Mouse (Mus musculus): ENCODE data around the gene Scn8a. TPM values are rescaled to one million over a fixed set of nuclear protein-coding genes. Genes with fewer than 3 reads are reported as not detected.
"Not testable (repeated sequence)": the region's sequence is repeated elsewhere in the genome, so short reads cannot be mapped to it uniquely, and the experiment has no call there.

The Scn8a gene
- 0.45 TPM in 2 replicates for polyA plus RNA-seq (2012; rRNA removed)

DNA sequence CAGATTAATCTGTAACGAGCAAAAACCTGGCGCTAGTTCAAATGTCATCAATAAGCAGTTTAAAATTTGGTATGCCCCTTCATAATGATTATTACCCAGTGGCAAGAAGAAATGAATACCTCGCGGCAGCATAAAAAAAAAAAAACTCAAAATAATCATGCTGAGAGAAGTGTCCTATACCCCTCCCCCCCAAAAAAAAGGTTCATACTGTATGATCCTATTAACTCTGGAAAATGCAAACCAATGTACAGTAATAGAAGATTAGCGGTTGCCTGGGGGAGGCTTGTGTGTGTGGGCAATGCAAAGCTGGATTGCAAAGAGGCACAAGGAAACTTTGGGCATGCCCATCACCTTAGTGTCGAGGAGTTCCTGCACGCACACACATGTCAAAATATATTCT, at the start of gene Scn8a:
Scn8a (plus strand) TSS at position 301 of the 400 bp plus-strand sequence.
- Histone ChIP-seq H3K4me3 (ENCODE audit: insufficient read depth, low read depth, low read length) (peak within 1 kb of the TSS; percentile 28; the same call in 1 of the 2 replicates), H3K27me3 (replicated peaks; ENCODE audit: control insufficient read depth, insufficient read depth, low read length) (peaks cover 5% of the 10 kb centered on the region), H3K27ac (ENCODE audit: insufficient read depth, low read depth, low read length) (no peak within 1 kb of the TSS), H3K4me1 (ENCODE audit: control insufficient read depth, insufficient read depth, low read length) (peaks cover 4% of the 10 kb centered on the region), H3K36me3 (ENCODE audit: control insufficient read depth, insufficient read depth, low read length) (no peaks in the 10 kb centered on the region)
- DNase-seq, result no peak
- 68% methylated on average over 7 of the region's 7 CpGs for WGBS
- TF ChIP-seq CTCF (conservative IDR thresholded peaks at IDR 0.05; ENCODE audit: insufficient read depth, insufficient read length, low read depth, low read length) (no peak), POLR2A (IDR thresholded peaks at IDR 0.05; ENCODE audit: low read depth, low read length) (no peak)

DNA sequence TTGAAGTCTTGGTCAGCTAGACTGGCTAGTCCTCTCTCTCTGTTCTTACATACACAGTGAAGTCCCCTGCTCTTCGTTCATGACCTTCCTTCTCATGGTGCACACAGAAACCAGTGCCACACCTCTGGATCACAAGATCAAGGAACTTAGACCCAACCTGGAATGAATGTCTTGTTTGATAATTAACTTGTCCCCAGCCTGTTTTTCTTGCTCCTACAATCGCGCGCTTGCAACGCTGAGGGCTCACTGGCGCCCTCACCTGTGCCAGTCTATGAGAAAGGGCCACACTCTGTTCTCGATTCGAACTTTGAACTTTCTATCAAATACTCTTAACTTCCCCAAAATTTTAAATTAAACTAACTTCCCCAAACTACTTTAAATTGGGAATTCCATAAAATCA, 47.8 kb upstream of the Scn8a start:
- TF ChIP-seq POLR2A (IDR thresholded peaks at IDR 0.05; ENCODE audit: low read depth, low read length), result no peak
- TF ChIP-seq CTCF (conservative IDR thresholded peaks at IDR 0.05; ENCODE audit: insufficient read depth, insufficient read length, low read depth, low read length), result peak; percentile 53
- Histone ChIP-seq H3K27ac (ENCODE audit: insufficient read depth, low read depth, low read length) (no peak overlapping the region), H3K4me1 (ENCODE audit: control insufficient read depth, insufficient read depth, low read length) (peaks cover 3% of the 10 kb centered on the region; the same call in 1 of the 2 replicates), H3K27me3 (replicated peaks; ENCODE audit: control insufficient read depth, insufficient read depth, low read length) (no peaks in the 10 kb centered on the region), H3K36me3 (ENCODE audit: control insufficient read depth, insufficient read depth, low read length) (no peaks in the 10 kb centered on the region), H3K4me3 (ENCODE audit: insufficient read depth, low read depth, low read length) (no peak overlapping the region)
- WGBS, result 22% methylated on average over 8 of the region's 8 CpGs
- DNase-seq, result peak; percentile 85

DNA sequence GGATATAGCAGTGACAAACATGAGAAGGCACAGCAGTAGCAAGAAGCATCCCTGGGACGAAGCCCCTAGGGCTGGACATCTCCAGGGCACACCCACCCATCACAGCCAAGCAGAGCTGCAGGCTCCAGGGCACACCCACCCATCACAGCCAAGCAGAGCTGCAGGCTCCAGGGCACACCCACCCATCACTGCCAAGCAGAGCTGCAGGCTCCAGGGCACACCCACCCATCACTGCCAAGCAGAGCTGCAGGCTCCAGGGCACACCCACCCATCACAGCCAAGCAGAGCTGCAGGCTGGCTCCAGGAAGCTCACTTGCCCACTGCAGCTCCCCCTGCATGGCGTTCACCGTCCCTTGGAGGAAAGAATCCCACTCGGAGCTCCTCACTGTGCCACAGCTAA, 47.3 kb upstream of the Scn8a start:
- DNase-seq; H3K27me3 ChIP-seq (replicated peaks; ENCODE audit: control insufficient read depth, insufficient read depth, low read length); H3K27ac ChIP-seq (ENCODE audit: insufficient read depth, low read depth, low read length); H3K36me3 ChIP-seq (ENCODE audit: control insufficient read depth, insufficient read depth, low read length); H3K4me1 ChIP-seq (ENCODE audit: control insufficient read depth, insufficient read depth, low read length); H3K4me3 ChIP-seq (ENCODE audit: insufficient read depth, low read depth, low read length): not testable (repeated sequence)
- WGBS, result 66% methylated on average over 4 of the region's 4 CpGs

DNA sequence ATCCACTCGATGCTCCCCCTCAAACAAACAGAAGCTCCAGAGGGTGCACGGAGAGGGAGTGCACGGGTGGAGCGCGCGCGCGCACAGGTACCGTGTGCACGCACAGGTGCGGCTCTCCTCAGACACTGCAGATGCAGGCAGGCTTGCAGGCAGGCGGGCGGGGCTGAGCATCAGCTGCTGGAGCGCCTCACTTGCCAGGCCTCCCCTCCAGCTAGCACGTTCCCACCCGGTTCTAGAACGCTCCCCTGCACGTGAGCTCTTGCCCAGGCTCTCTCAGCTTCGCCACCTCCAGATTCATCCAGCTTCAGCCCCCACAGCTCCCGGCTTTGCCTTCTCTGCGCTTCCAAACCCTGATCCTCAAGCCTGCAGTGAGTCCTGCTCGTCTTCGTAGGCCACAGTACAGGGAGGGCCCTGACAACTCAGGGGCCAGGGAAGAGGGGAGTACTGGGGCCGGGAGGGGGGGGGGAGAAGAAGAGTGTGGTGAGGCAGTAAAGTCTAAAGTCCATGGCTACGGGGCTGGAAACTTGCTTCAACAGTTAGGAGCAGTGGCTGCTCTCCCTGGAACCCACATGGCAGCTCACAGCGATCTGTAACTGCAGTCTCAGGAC, 44.3 kb upstream of the Scn8a start:
- H3K27me3 ChIP-seq (replicated peaks; ENCODE audit: control insufficient read depth, insufficient read depth, low read length), result no peaks in the 10 kb centered on the region
- peaks cover 3% of the 10 kb centered on the region; the same call in 1 of the 2 replicates for H3K4me1 ChIP-seq (ENCODE audit: control insufficient read depth, insufficient read depth, low read length)

DNA sequence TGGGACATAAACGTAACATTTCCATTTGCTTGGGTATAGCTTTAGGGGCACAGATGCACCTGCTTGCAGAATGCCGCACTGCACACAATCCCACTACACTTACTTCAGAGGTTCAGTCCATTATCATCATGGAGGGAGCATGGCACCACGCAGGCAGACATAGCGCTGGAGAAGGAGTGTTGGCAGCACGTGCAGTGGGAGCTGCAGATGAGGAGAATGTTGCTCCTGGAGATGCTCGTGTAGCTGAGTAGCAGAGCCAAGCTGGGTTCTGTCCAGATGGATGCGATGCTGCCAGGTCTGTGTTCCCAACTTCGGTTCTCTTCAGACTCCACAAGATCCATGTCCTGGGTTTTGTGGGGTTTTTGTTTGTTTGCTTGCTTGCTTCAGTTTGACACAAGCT, 43.6 kb upstream of the Scn8a start:
- no peaks in the 10 kb centered on the region for H3K36me3 ChIP-seq (ENCODE audit: control insufficient read depth, insufficient read depth, low read length)
- TF ChIP-seq POLR2A (IDR thresholded peaks at IDR 0.05; ENCODE audit: low read depth, low read length) (no peak), CTCF (conservative IDR thresholded peaks at IDR 0.05; ENCODE audit: insufficient read depth, insufficient read length, low read depth, low read length) (no peak)
- H3K4me3 ChIP-seq (ENCODE audit: insufficient read depth, low read depth, low read length), result no peak overlapping the region
- no peak overlapping the region for H3K27ac ChIP-seq (ENCODE audit: insufficient read depth, low read depth, low read length)
- no peaks in the 10 kb centered on the region for H3K27me3 ChIP-seq (replicated peaks; ENCODE audit: control insufficient read depth, insufficient read depth, low read length)
- 91% methylated on average over 8 of the region's 8 CpGs for WGBS
- H3K4me1 ChIP-seq (ENCODE audit: control insufficient read depth, insufficient read depth, low read length), result peaks cover 3% of the 10 kb centered on the region; the same call in 1 of the 2 replicates
- no peak for DNase-seq

More for the DNA sequence above, 44.3 kb upstream of the Scn8a start:
- 11% methylated on average over 26 of the region's 26 CpGs for WGBS
- Histone ChIP-seq H3K4me3 (ENCODE audit: insufficient read depth, low read depth, low read length) (no peak overlapping the region), H3K27ac (ENCODE audit: insufficient read depth, low read depth, low read length) (no peak overlapping the region), H3K36me3 (ENCODE audit: control insufficient read depth, insufficient read depth, low read length) (no peaks in the 10 kb centered on the region)
- TF ChIP-seq POLR2A (IDR thresholded peaks at IDR 0.05; ENCODE audit: low read depth, low read length) (no peak), CTCF (conservative IDR thresholded peaks at IDR 0.05; ENCODE audit: insufficient read depth, insufficient read length, low read depth, low read length) (no peak)
- no peak for DNase-seq

DNA sequence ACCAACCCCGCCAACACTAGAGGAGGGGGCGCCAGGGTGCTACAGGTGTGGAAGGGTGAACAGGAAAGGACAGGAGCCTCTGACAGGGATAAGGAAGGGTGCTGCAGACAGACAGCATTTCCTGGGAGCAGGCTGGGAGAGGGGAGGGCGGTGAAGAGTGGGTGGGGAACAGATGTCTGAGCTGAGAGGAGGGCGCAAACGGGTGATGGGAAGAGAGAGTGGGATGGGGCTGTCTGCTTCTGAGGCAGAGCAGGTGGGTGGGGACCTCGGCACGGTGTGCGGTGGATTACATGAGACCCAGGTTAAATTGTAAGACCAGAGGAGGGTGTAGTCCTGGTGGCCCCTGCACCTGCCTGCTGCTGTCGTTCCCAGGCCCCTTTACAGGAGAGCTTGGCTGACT, 39.9 kb upstream of the Scn8a start:
- no peak overlapping the region for H3K27ac ChIP-seq (ENCODE audit: insufficient read depth, low read depth, low read length)
- no peak overlapping the region for H3K4me3 ChIP-seq (ENCODE audit: insufficient read depth, low read depth, low read length)
- 86% methylated on average over 9 of the region's 9 CpGs for WGBS
- no peaks in the 10 kb centered on the region for H3K4me1 ChIP-seq (ENCODE audit: control insufficient read depth, insufficient read depth, low read length)
- TF ChIP-seq POLR2A (IDR thresholded peaks at IDR 0.05; ENCODE audit: low read depth, low read length) (no peak), CTCF (conservative IDR thresholded peaks at IDR 0.05; ENCODE audit: insufficient read depth, insufficient read length, low read depth, low read length) (no peak)
- no peak for DNase-seq
- no peaks in the 10 kb centered on the region for H3K36me3 ChIP-seq (ENCODE audit: control insufficient read depth, insufficient read depth, low read length)
- no peaks in the 10 kb centered on the region for H3K27me3 ChIP-seq (replicated peaks; ENCODE audit: control insufficient read depth, insufficient read depth, low read length)

DNA sequence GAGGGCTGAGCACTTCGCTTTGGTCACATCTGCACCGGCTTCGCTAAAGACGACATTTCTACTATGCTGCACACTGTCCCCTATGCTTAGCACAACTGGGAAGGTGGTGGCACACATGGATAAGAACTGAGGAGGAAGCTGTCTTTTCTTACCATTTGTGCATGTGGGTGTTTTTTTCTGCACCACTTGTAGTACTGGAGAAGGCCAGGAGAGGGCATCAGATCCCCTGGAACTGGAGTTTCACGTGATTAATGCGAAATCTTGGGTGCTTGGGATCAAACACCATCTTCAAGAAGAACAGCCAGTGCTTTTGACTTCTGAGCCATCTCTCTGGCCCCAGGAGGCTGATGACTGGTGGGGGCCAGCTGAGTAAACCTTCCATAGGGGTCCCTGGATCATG, 39.0 kb upstream of the Scn8a start:
- TF ChIP-seq POLR2A (IDR thresholded peaks at IDR 0.05; ENCODE audit: low read depth, low read length), result no peak
- TF ChIP-seq CTCF (conservative IDR thresholded peaks at IDR 0.05; ENCODE audit: insufficient read depth, insufficient read length, low read depth, low read length), result peak; percentile 32; the same call in 1 of the 2 replicates
- Histone ChIP-seq H3K27me3 (replicated peaks; ENCODE audit: control insufficient read depth, insufficient read depth, low read length) (no peaks in the 10 kb centered on the region), H3K4me3 (ENCODE audit: insufficient read depth, low read depth, low read length) (no peak overlapping the region), H3K4me1 (ENCODE audit: control insufficient read depth, insufficient read depth, low read length) (no peaks in the 10 kb centered on the region), H3K27ac (ENCODE audit: insufficient read depth, low read depth, low read length) (no peak overlapping the region), H3K36me3 (ENCODE audit: control insufficient read depth, insufficient read depth, low read length) (no peaks in the 10 kb centered on the region)
- WGBS, result 73% methylated on average over 6 of the region's 6 CpGs
- DNase-seq, result no peak
